Mouse (Mus musculus): Measurements from ENCODE around the gene Jazf1. TPM values are rescaled to one million over a fixed set of nuclear protein-coding genes. Genes with fewer than 3 reads are reported as not detected.

The Jazf1 gene
- polyA plus RNA-seq, 2 experiments = 0.71 to 1.2 TPM

- Histone ChIP-seq H3K4me1 (replicated peaks; ENCODE audit: control insufficient read depth in 2 of 2, insufficient read depth in 2 of 2, low read length in 1 of 2) (no peaks in the 10 kb centered on the region), H3K27me3 (ENCODE audit: control insufficient read depth, insufficient read depth, low read length) (no peaks in the 10 kb centered on the region), H3K9ac (replicated peaks) (no peak overlapping the region), H3K4me2 (ENCODE audit: low read depth) (no peak overlapping the region), H3K4me3 (ENCODE audit: insufficient read depth in 1 of 2, low read depth in 2 of 2, low read length in 2 of 2) (no peak overlapping the region), H3K36me3 (replicated peaks; ENCODE audit: control insufficient read depth, insufficient read depth, low read depth) (no peaks in the 10 kb centered on the region), H3K9me3 (ENCODE audit: control insufficient read depth, low read length) (no peaks in the 10 kb centered on the region), H3K27ac (no peak overlapping the region)
- no peak for TF ChIP-seq CTCF (IDR thresholded peaks at IDR 0.05; ENCODE audit: low read depth)
- no peak for TF ChIP-seq EP300 (IDR thresholded peaks at IDR 0.05; ENCODE audit: low read depth)
- ATAC-seq (ENCODE audit: insufficient read depth) (no peak), DNase-seq (ENCODE audit: low read depth in 3 of 3, low spot score in 3 of 3) (no peak)
- WGBS (ENCODE audit: insufficient replicate concordance) = 52% methylated on average over 7 of the region's 7 CpGs
Measured at GRCm38 (mm10) chr6:52919442-52919841, 149.0 kb downstream of the Jazf1 start.

DNA sequence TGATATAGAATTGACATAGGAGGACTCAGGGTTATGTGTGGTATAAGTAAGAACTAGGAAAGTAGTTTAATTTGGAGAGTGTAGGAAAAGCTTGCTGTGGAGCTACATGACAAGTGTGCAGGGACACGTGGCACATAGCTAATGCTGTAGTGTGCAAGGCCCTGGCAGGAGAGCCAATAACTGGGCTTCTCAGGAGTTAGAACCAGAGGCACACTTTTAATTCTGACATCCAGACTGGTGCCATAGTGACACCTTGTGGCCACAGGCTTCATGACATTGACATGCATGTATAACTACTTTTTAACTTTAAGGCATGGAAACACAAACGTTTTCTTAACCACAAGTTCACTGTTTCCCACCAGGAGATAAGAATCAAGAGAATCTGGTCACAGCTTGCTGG, 149.5 kb downstream of the Jazf1 start:
- Histone ChIP-seq H3K4me3 (ENCODE audit: insufficient read depth in 1 of 2, low read depth in 2 of 2, low read length in 2 of 2) (no peak overlapping the region), H3K27me3 (ENCODE audit: control insufficient read depth, insufficient read depth, low read length) (no peaks in the 10 kb centered on the region), H3K9me3 (ENCODE audit: control insufficient read depth, low read length) (no peaks in the 10 kb centered on the region), H3K4me2 (ENCODE audit: low read depth) (no peak overlapping the region), H3K36me3 (replicated peaks; ENCODE audit: control insufficient read depth, insufficient read depth, low read depth) (no peaks in the 10 kb centered on the region), H3K9ac (replicated peaks) (no peak overlapping the region), H3K4me1 (replicated peaks; ENCODE audit: control insufficient read depth in 2 of 2, insufficient read depth in 2 of 2, low read length in 1 of 2) (no peaks in the 10 kb centered on the region), H3K27ac (no peak overlapping the region)
- 1% methylated on average over 2 of the region's 2 CpGs for WGBS (ENCODE audit: insufficient replicate concordance)
- DNase-seq (ENCODE audit: low read depth in 3 of 3, low spot score in 3 of 3) = peak; percentile 26 to 30 (median 27)
- no peak for ATAC-seq (ENCODE audit: insufficient read depth)
- no peak for TF ChIP-seq EP300 (IDR thresholded peaks at IDR 0.05; ENCODE audit: low read depth)
- peak; percentile 84 for TF ChIP-seq CTCF (IDR thresholded peaks at IDR 0.05; ENCODE audit: low read depth)

GRCm38 (mm10) chr6:52917471-52917870, 151.0 kb downstream of the Jazf1 start:
- DNase-seq (ENCODE audit: low read depth in 3 of 3, low spot score in 3 of 3) = no peak
- TF ChIP-seq EP300 (IDR thresholded peaks at IDR 0.05; ENCODE audit: low read depth) (no peak), CTCF (IDR thresholded peaks at IDR 0.05; ENCODE audit: low read depth) (no peak)

DNA sequence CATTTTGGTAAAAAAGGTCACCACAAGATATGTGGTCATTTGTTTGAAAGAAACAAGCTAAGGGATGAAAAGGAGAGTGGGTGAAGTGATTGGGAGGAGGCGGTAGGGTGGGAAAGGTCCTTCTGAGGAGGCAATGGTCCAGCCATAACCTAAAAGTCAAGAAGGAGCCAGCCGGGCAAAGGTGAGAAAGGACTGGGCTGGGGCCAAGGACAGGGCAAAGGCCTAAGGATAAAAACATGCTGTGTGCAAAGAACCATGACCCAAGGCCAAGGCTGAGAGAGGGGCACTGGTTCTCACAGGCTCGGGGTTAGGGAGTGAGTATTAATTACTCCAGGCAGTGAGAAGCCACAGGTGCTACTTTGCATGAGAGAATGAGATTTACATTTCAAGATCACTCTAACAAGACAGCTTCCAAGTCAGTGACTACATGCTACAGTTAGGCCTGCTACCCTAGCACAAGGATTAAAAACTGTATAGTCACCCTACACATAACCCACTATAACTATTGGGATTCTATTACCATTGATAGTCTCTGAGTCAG, 151.5 kb downstream of the Jazf1 start:
- Histone ChIP-seq H3K4me2 (ENCODE audit: low read depth) (no peak overlapping the region), H3K9ac (replicated peaks) (no peak overlapping the region), H3K4me3 (ENCODE audit: insufficient read depth in 1 of 2, low read depth in 2 of 2, low read length in 2 of 2) (no peak overlapping the region), H3K27me3 (ENCODE audit: control insufficient read depth, insufficient read depth, low read length) (no peaks in the 10 kb centered on the region), H3K27ac (no peak overlapping the region), H3K4me1 (replicated peaks; ENCODE audit: control insufficient read depth in 2 of 2, insufficient read depth in 2 of 2, low read length in 1 of 2) (no peaks in the 10 kb centered on the region), H3K36me3 (replicated peaks; ENCODE audit: control insufficient read depth, insufficient read depth, low read depth) (no peaks in the 10 kb centered on the region), H3K9me3 (ENCODE audit: control insufficient read depth, low read length) (no peaks in the 10 kb centered on the region)
- ATAC-seq (ENCODE audit: insufficient read depth) (no peak), DNase-seq (ENCODE audit: low read depth in 3 of 3, low spot score in 3 of 3) (no peak)
- 63% methylated on average over 3 of the region's 3 CpGs for WGBS (ENCODE audit: insufficient replicate concordance)
- TF ChIP-seq CTCF (IDR thresholded peaks at IDR 0.05; ENCODE audit: low read depth) (no peak), EP300 (IDR thresholded peaks at IDR 0.05; ENCODE audit: low read depth) (no peak)

More at GRCm38 (mm10) chr6:52917471-52917870, 151.0 kb downstream of the Jazf1 start:
- no peak overlapping the region for H3K4me3 ChIP-seq (ENCODE audit: insufficient read depth in 1 of 2, low read depth in 2 of 2, low read length in 2 of 2)
- no peak overlapping the region for H3K4me2 ChIP-seq (ENCODE audit: low read depth)
- H3K4me1 ChIP-seq (replicated peaks; ENCODE audit: control insufficient read depth in 2 of 2, insufficient read depth in 2 of 2, low read length in 1 of 2) = no peaks in the 10 kb centered on the region
- no peak for ATAC-seq (ENCODE audit: insufficient read depth)
- H3K27me3 ChIP-seq (ENCODE audit: control insufficient read depth, insufficient read depth, low read length) = no peaks in the 10 kb centered on the region
- 81% methylated on average over 4 of the region's 4 CpGs for WGBS (ENCODE audit: insufficient replicate concordance)
- no peak overlapping the region for H3K27ac ChIP-seq
- no peak overlapping the region for H3K9ac ChIP-seq (replicated peaks)
- no peaks in the 10 kb centered on the region for H3K36me3 ChIP-seq (replicated peaks; ENCODE audit: control insufficient read depth, insufficient read depth, low read depth)
- H3K9me3 ChIP-seq (ENCODE audit: control insufficient read depth, low read length) = no peaks in the 10 kb centered on the region

GRCm38 (mm10) chr6:52914921-52915320, 153.5 kb downstream of the Jazf1 start:
- no peak for ATAC-seq (ENCODE audit: insufficient read depth)
- no peak for TF ChIP-seq EP300 (IDR thresholded peaks at IDR 0.05; ENCODE audit: low read depth)
- no peak for TF ChIP-seq CTCF (IDR thresholded peaks at IDR 0.05; ENCODE audit: low read depth)
- Histone ChIP-seq H3K27me3 (ENCODE audit: control insufficient read depth, insufficient read depth, low read length) (no peaks in the 10 kb centered on the region), H3K9ac (replicated peaks) (no peak overlapping the region), H3K9me3 (ENCODE audit: control insufficient read depth, low read length) (no peaks in the 10 kb centered on the region), H3K4me3 (ENCODE audit: insufficient read depth in 1 of 2, low read depth in 2 of 2, low read length in 2 of 2) (no peak overlapping the region), H3K4me2 (ENCODE audit: low read depth) (no peak overlapping the region), H3K36me3 (replicated peaks; ENCODE audit: control insufficient read depth, insufficient read depth, low read depth) (no peaks in the 10 kb centered on the region), H3K27ac (no peak overlapping the region), H3K4me1 (replicated peaks; ENCODE audit: control insufficient read depth in 2 of 2, insufficient read depth in 2 of 2, low read length in 1 of 2) (no peaks in the 10 kb centered on the region)
- no peak for DNase-seq (ENCODE audit: low read depth in 3 of 3, low spot score in 3 of 3)
- WGBS (ENCODE audit: insufficient replicate concordance) = 48% methylated on average over 2 of the region's 2 CpGs

Data from liver, embryonic 14.5 days (tissue).